ENCODE assay signal across 8 mouse cellular contexts in the genomic region with DNA sequence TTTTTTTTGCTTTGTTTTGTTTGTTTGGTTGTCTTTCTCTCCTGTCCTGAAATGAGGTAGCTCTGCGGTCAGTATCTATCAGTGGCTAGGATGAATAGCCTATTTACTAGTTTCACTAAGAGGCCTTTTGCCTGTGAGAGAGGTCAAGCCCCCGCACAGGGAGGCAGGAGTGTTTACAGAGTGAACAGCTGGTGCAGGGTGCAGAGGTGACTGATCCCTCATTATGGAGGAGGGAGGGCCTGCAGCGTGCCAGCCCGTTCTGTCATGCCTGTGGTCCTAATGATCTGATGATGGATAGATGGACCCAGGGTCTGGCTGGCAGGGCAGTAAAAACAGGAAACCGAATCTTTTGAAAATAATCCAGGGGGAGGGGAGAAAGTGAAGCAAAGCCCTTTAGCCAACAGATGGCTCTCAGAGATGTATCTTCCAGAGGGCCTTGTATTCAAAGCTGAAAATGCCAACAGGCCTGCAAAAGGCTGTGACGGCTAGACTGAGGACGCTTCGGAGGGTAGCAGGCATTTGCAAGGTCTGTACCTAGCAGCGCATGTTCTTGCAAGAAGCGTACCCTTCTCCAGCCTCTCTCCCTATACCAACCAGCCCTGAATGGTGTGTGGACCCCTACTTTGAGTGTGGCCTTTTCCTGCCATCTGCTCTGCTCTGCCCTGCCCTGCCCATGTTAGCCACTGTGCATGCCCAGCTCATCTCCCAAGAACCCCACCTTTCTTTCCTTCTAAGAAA. TPM values are rescaled to one million over a fixed set of nuclear protein-coding genes. Genes with fewer than 3 reads are reported as not detected.
DNase-seq lines count a peak whose midpoint lies in the region; ATAC-seq and TF ChIP-seq lines count a peak whose summit lies in the region.

No protein-coding gene starts in this region.

- intact Hi-C loops in heart, postnatal 14 days (cut with DNase I), result no loop called here

- 35% methylated on average over 10 of the region's 10 CpGs for WGBS in kidney, postnatal 0 days
- 37% methylated on average over 10 of the region's 10 CpGs for WGBS in forebrain, embryonic 13.5 days
- 48% methylated on average over 10 of the region's 10 CpGs for WGBS in liver, adult 2 months
- WGBS in neural tube, embryonic 11.5 days, result 20% methylated on average over 10 of the region's 10 CpGs

- peak; percentile 69 for DNase-seq in kidney, postnatal 0 days (ENCODE audit: low spot score)
- no peak for DNase-seq in kidney, adult 18-20 months
- DNase-seq in liver, adult 2 months (ENCODE audit: extremely low read depth, low read depth, low spot score), result peak; percentile 72
- DNase-seq in neural tube, embryonic 11.5 days (ENCODE audit: low spot score), result peak; percentile 71
- DNase-seq in urinary bladder, postnatal 4 days (ENCODE audit: low spot score in 2 of 2), result no peak
- DNase-seq in spleen, adult 12 weeks (ENCODE audit: low spot score), result no peak
- no peak for DNase-seq in heart, postnatal 14 days

- H3K9me3 ChIP-seq in kidney, postnatal 0 days (replicated peaks; ENCODE audit: low read length), result no peaks in the 10 kb centered on the region
- no peaks in the 10 kb centered on the region for H3K9me3 ChIP-seq in forebrain, embryonic 13.5 days (replicated peaks)
- H3K9me3 ChIP-seq in neural tube, embryonic 11.5 days (ENCODE audit: control insufficient read depth, low read length), result no peaks in the 10 kb centered on the region

- no peak for TF ChIP-seq POLR2A in liver, adult 2 months (IDR thresholded peaks at IDR 0.05; ENCODE audit: extremely low read depth, insufficient read depth, low read length)

- H3K4me2 ChIP-seq in kidney, postnatal 0 days (ENCODE audit: low read length), result no peak overlapping the region
- no peak overlapping the region for H3K4me2 ChIP-seq in forebrain, embryonic 13.5 days
- H3K4me2 ChIP-seq in neural tube, embryonic 11.5 days (ENCODE audit: low read depth), result no peak overlapping the region

- TF ChIP-seq CTCF in kidney, postnatal 0 days (IDR thresholded peaks at IDR 0.05; ENCODE audit: low read depth), result no peak
- no peak for TF ChIP-seq CTCF in liver, adult 2 months (IDR thresholded peaks at IDR 0.05; ENCODE audit: low read depth, low read length)

- peaks cover 12% of the 10 kb centered on the region; the same call in 1 of the 2 replicates for H3K4me1 ChIP-seq in kidney, postnatal 0 days (replicated peaks; ENCODE audit: insufficient read depth, low read length)
- H3K4me1 ChIP-seq in forebrain, embryonic 13.5 days, result peaks cover 45% of the 10 kb centered on the region
- H3K4me1 ChIP-seq in liver, adult 2 months (ENCODE audit: control insufficient read depth, insufficient read depth, low read length), result peaks cover 11% of the 10 kb centered on the region
- H3K4me1 ChIP-seq in neural tube, embryonic 11.5 days (ENCODE audit: control insufficient read depth, insufficient read depth, low read length), result peaks cover 20% of the 10 kb centered on the region

- H3K79me2 ChIP-seq in liver, adult 2 months (ENCODE audit: control insufficient read depth, insufficient read depth, low read length), result peaks cover 72% of the 10 kb centered on the region

- no peaks in the 10 kb centered on the region for H3K36me3 ChIP-seq in kidney, postnatal 0 days (ENCODE audit: insufficient read depth, low read length)
- no peaks in the 10 kb centered on the region for H3K36me3 ChIP-seq in forebrain, embryonic 13.5 days (ENCODE audit: poor library complexity, severe bottlenecking)
- no peaks in the 10 kb centered on the region for H3K36me3 ChIP-seq in liver, adult 2 months (ENCODE audit: control insufficient read depth, insufficient read depth, low read length)
- H3K36me3 ChIP-seq in neural tube, embryonic 11.5 days (ENCODE audit: control insufficient read depth, insufficient read depth, low read length), result no peaks in the 10 kb centered on the region

- peak; percentile 64 for ATAC-seq in kidney, postnatal 0 days (replicated peaks; ENCODE audit: low FRiP score, low read depth)
- ATAC-seq in forebrain, embryonic 13.5 days, result peak; percentile 57; the same call in 1 of the 2 replicates
- ATAC-seq in neural tube, embryonic 11.5 days (ENCODE audit: insufficient read depth, low FRiP score, low TSS enrichment), result peak; percentile 71

- no peak overlapping the region for H3K27ac ChIP-seq in kidney, postnatal 0 days
- H3K27ac ChIP-seq in forebrain, embryonic 13.5 days, result peak overlapping the region; percentile 20; the same call in 1 of the 2 replicates
- no peak overlapping the region for H3K27ac ChIP-seq in liver, adult 2 months (replicated peaks; ENCODE audit: insufficient read depth, low read depth, low read length)
- H3K27ac ChIP-seq in neural tube, embryonic 11.5 days (ENCODE audit: low read depth, low read length), result 0 out of 2 replicates have a peak overlapping the region, but pooled peaks have one; percentile 31

- 0 out of 2 replicates have a peak overlapping the region, but pooled peaks have one; percentile 13 for H3K9ac ChIP-seq in kidney, postnatal 0 days (ENCODE audit: low read depth, low read length)
- H3K9ac ChIP-seq in forebrain, embryonic 13.5 days, result no peak overlapping the region
- no peak overlapping the region for H3K9ac ChIP-seq in liver, adult 2 months (ENCODE audit: low read depth, low read length)
- no peak overlapping the region for H3K9ac ChIP-seq in neural tube, embryonic 11.5 days (ENCODE audit: low read length)

- no peaks in the 10 kb centered on the region for H3K27me3 ChIP-seq in kidney, postnatal 0 days (ENCODE audit: insufficient read depth, low read length)
- H3K27me3 ChIP-seq in forebrain, embryonic 13.5 days, result no peaks in the 10 kb centered on the region
- no peaks in the 10 kb centered on the region for H3K27me3 ChIP-seq in liver, adult 2 months (ENCODE audit: control insufficient read depth, insufficient read depth, low read length)
- no peaks in the 10 kb centered on the region for H3K27me3 ChIP-seq in neural tube, embryonic 11.5 days (ENCODE audit: control insufficient read depth, insufficient read depth, low read length)

- no peak overlapping the region for H3K4me3 ChIP-seq in kidney, postnatal 0 days (replicated peaks; ENCODE audit: low read depth, low read length)
- no peak overlapping the region for H3K4me3 ChIP-seq in forebrain, embryonic 13.5 days
- no peak overlapping the region for H3K4me3 ChIP-seq in liver, adult 2 months (ENCODE audit: insufficient read depth, low read depth, low read length)
- no peak overlapping the region for H3K4me3 ChIP-seq in neural tube, embryonic 11.5 days (ENCODE audit: low read depth, low read length)

RNA-seq across cellular contexts. Expression of a gene that starts 38.2 kb away (rescaled TPM):
- polyA plus RNA-seq in kidney, postnatal 0 days (2015; fragmentation: Nextera tagmentation; extraction: Ambion mirVana), result 5.9 and 6.4 TPM in 2 replicates
- polyA plus RNA-seq in forebrain, embryonic 13.5 days (2015; fragmentation: Nextera tagmentation; extraction: Ambion mirVana), result 11.5 and 13.5 TPM in 2 replicates
- total RNA-seq in liver, adult 2 months (2014; rRNA removed), result 7.5 and 12.0 TPM in 2 replicates
- 14.4 and 14.7 TPM in 2 replicates for polyA plus RNA-seq in liver, adult 2 months (2012; rRNA removed)
- 9.7 and 11.1 TPM in 2 replicates for polyA plus RNA-seq in neural tube, embryonic 11.5 days (2014; fragmentation: Nextera tagmentation; extraction: Ambion mirVana)
- 10 to 100 TPM; 11.6 to 12.3 TPM for total RNA-seq in heart, postnatal 14 days (2021)

Comparison
In these comparisons a context has a peak if more than half of its experiments do, and no peak if none do; other contexts are left out.
1. DNase-seq: peak in kidney, postnatal 0 days (single experiment), liver, adult 2 months (single experiment) and neural tube, embryonic 11.5 days (single experiment); none in kidney, adult 18-20 months (single experiment), urinary bladder, postnatal 4 days (0 of 2), spleen, adult 12 weeks (single experiment) and heart, postnatal 14 days (0 of 2).
2. H3K27ac ChIP-seq: peak in forebrain, embryonic 13.5 days (single experiment) and neural tube, embryonic 11.5 days (single experiment); none in kidney, postnatal 0 days (single experiment) and liver, adult 2 months (single experiment).
3. Peak in every context shown above with its lines, with median percentiles within 50 percentile points of each other: ATAC-seq.